Mouse (Mus musculus) gastrocnemius, postnatal 36 days (tissue): ENCODE measurements at regions not wholly inside any gene's neighbourhood (a gene's known extent, or its start where the extent isn't known, plus 50 kb on each side); places are given as distances from the start of the nearest gene placed in this dataset.
"Not testable (repeated sequence)": the region's sequence is repeated elsewhere in the genome, so short reads cannot be mapped to it uniquely, and the experiment has no call there.

Experiments used
- DNase-seq, 2 experiments: peaks; one replicate each; pipeline ENCODE4 v3.0.0; 2022
- intact Hi-C: fragments of 180-260 bp; cut with DNase I; formaldehyde crosslinking; loops from one replicate; pipeline ENCODE4 v1.15.1; 2025

DNA sequence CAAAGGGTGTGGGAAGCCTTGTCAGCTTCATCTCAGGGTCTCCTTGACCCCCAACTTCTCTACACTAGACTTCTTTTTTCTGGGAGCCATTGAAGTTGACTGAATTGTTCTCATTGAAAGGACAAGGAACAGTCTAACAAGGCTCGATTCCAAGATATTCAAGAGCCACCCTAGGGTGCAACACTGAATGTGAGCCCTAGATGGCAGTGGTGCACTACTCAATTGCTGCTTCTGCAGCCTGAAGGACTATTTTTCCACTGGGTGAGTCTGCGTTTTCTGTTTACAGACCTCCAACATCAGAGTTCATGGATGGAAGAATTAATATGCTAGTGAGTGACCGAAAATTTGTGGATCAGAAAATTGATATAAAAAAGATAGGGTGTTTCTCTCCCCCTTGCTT, 161.5 kb downstream of the Hpcal1 start:
- intact Hi-C loops, result not testable (repeated sequence)
- DNase-seq, result peak in 1 of 2 experiments; percentile 39

DNA sequence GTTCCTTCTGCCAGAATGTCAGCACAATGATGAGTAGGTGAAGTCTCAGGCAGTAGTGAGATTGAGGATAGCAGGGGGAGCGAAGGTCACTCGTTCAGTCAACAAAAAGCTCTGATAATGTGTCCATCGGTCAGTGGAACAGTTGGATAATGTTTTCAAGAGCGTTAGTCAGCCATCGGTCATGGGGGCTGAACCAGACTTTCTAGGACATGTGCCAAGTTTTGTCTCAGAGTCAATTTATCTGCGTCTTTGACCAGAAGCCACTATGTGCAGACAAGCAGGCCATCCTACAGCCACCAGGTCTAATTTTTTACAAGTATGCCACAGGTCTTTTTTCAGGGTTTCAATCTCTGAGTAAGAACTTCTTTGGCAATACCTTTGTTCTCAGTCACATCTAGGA, 181.8 kb downstream of the Hpcal1 start:
- intact Hi-C loops, DNase-seq: not testable (repeated sequence)

DNA sequence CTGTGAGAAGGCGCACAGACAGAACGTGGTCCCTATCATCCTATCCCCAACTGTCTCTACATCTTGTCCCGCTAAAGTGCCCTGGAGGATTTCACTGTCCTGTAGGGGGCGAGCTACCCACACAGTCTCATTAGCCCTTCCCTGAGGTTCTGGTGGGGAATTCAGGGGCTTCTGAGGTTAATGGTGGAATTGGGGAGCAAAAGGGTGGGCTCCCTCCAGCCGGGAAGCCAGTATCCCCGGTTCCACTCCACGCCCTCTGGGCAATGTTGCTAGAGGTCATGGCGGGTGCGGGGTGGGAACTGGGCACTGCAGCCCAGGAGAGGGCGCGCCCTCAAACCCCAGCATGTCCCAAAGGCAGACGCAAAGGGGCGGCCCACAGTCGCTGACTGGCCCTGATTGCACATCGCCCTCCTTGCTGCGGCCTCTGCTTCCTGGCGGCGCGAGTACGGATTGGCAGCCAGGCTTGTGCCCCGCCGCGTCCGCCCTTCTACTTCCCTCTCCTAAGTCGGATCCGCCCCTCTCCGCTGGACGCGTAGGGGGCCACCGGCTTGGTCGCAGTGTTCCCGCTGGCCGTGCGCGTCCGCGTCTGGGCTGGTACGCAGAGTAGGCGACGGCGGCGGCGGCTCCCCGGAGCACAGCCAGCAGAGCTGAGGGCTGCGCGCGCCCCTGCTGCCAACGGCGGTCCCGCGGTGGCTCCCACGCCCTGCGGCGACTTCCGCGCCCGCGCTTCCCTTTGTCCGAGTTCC, 190.9 kb downstream of the Hpcal1 start:
- intact Hi-C loops, result no loop called here
- DNase-seq, result peak; percentile 77 to 81

DNA sequence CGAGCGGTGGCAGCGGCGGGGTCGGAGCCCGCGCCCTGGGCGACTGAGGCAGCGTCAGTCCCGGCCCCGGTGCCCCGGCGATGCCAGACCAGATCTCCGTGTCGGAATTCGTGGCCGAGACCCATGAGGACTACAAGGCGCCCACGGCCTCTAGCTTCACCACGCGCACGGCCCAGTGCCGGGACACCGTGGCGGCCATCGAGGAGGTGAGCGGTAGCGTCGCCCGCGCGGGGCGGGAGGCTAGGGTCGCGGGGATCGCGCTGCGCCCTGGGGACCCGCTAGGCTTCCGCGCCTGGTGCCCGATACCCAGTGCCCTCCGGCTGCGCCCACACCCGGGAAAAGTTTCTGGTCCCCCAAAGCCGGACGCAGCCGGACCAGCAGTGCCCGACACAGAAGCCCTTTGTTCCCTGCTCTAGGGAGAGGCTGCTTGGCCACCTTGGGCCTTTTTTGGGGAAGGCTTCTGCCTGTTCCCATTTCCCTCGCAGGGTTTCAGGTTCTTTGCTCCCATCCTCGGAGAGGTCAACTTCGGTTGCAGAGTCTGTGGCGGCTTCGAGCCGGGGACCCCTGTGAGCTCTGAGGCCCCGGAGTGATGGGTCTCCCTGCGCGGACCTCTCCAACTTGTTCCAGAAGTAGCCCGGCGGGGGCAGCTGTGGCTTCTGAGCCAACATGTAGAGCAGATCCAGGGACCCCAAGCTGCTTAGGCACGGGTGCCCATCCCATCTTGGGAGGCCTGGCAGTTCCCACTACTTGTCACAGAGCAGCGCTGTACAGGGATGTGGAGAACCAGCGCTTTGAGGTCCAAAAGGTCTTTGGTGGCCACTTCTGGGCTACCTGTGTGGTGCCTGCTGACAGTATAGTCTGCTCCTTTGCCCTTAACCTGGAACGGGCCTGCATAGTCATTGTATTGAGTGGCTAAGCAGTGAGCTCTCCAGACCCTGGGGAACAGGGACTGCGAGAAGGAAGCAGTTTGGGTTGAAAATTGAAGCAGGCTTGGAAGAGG, 191.8 kb downstream of the Hpcal1 start:
- DNase-seq, intact Hi-C loops: not testable (repeated sequence)

DNA sequence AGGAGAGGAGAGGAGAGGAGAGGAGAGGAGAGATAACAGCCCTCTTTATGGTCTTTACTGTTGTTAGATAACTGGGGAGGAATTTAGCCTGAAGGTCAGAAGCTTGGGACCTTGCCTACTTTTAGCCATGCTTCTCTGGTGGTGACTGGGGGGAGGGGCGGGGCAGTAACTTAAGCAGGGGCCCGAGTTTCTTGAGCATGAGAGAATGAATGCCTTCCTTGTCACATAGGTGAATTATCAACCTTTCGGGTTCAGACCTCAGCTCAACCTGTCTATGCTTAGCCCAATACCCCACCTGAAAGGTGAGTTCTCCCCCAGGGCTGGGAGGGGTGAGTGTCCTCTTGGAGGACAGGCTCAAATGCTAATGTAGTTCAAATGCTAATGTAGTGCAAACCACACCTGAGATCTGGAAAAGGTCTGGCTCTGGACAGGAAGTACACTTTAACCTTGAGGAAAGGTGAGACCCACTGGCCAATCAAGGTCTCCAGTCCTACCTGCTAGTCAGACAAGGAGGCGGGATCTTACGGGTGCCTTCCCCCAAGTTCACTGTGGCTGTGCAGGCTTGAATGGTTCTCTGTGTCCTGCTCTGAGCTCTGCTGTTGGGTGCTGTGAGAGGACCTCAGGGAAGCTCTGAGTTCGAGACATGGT, 201.1 kb downstream of the Hpcal1 start:
- DNase-seq, intact Hi-C loops: not testable (repeated sequence)

DNA sequence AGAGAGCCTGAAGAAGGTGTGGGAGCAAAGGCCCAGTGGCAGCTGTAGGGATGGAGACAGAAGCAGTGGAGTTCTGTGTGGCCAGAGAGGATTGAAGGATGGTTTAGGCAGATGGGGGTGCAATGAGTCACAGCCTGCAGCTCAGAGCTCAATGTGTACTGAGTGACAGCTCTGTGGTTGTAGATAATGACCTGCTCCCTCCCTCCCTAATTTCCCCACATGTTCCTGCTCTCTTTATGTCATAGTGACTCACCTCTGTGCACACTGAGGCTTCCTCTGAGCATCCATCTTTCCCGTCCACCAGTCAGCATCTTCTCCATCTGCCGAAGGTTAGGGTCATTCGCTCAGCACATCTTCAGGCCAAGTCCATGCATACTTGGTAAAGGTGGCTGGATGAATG, 222.4 kb downstream of the Hpcal1 start:
- DNase-seq, intact Hi-C loops: not testable (repeated sequence)
